Mouse (Mus musculus): Measurements from ENCODE around the gene Tnfaip6. TPM values are rescaled to one million over a fixed set of nuclear protein-coding genes. Genes with fewer than 3 reads are reported as not detected.

Tnfaip6 gene
- total RNA-seq, 2 experiments from 2014 or later = 0.56 to 1.1 TPM

GRCm38 (mm10) chr2:52052335-52052734, 14.5 kb downstream of the Tnfaip6 start:
- no peak for ATAC-seq (ENCODE audit: poor library complexity, severe bottlenecking)

- ATAC-seq (ENCODE audit: poor library complexity, severe bottlenecking) = no peak
Measured at GRCm38 (mm10) chr2:52053502-52053901, 15.7 kb downstream of the Tnfaip6 start.

GRCm38 (mm10) chr2:52055616-52056015, 17.8 kb downstream of the Tnfaip6 start:
- no peak for ATAC-seq (ENCODE audit: poor library complexity, severe bottlenecking)

GRCm38 (mm10) chr2:52057099-52057498, 19.3 kb downstream of the Tnfaip6 start:
- ATAC-seq (ENCODE audit: poor library complexity, severe bottlenecking) = no peak

- no peak for ATAC-seq (ENCODE audit: poor library complexity, severe bottlenecking)
Measured at GRCm38 (mm10) chr2:52057681-52058080, 19.9 kb downstream of the Tnfaip6 start.

- ATAC-seq (ENCODE audit: poor library complexity, severe bottlenecking) = no peak
Measured at GRCm38 (mm10) chr2:52068641-52069040, 30.8 kb downstream of the Tnfaip6 start.

GRCm38 (mm10) chr2:52070816-52071215, 33.0 kb downstream of the Tnfaip6 start:
- no peak for ATAC-seq (ENCODE audit: poor library complexity, severe bottlenecking)

GRCm38 (mm10) chr2:52071241-52071991, 33.6 kb downstream of the Tnfaip6 start:
- no peak for ATAC-seq (ENCODE audit: poor library complexity, severe bottlenecking)

GRCm38 (mm10) chr2:52072065-52072490, 34.3 kb downstream of the Tnfaip6 start:
- no peak for ATAC-seq (ENCODE audit: poor library complexity, severe bottlenecking)

GRCm38 (mm10) chr2:52072491-52073140, 34.8 kb downstream of the Tnfaip6 start, which contains the start of gene Rif1:
TSS of gene Rif1 (plus strand) at chr2:52072832.
- ATAC-seq (ENCODE audit: poor library complexity, severe bottlenecking) = peak; percentile 94

GRCm38 (mm10) chr2:52073141-52073904, 35.5 kb downstream of the Tnfaip6 start:
- ATAC-seq (ENCODE audit: poor library complexity, severe bottlenecking) = peak; percentile 53

- no peak for ATAC-seq (ENCODE audit: poor library complexity, severe bottlenecking)
Measured at GRCm38 (mm10) chr2:52078666-52079065, 40.9 kb downstream of the Tnfaip6 start.

GRCm38 (mm10) chr2:52084013-52084412, 46.2 kb downstream of the Tnfaip6 start:
- ATAC-seq (ENCODE audit: poor library complexity, severe bottlenecking) = no peak

- ATAC-seq (ENCODE audit: poor library complexity, severe bottlenecking) = no peak
Measured at GRCm38 (mm10) chr2:52084571-52084970, 46.8 kb downstream of the Tnfaip6 start.

Other genes starting within 250 kb of the Tnfaip6 start
- gene Rbm43, start 102.8 kb upstream of the Tnfaip6 start, total RNA-seq (2015) = 56.6 and 63.6 TPM in 2 replicates
- 32.9 and 39.2 TPM in 2 replicates for gene Rbm43, start 102.8 kb upstream of the Tnfaip6 start, total RNA-seq (2017)
- 50.0 and 64.0 TPM in 2 replicates for gene Nmi, start 64.5 kb upstream of the Tnfaip6 start, total RNA-seq (2015)
- gene Nmi, start 64.5 kb upstream of the Tnfaip6 start, total RNA-seq (2017) = 86.5 and 104 TPM in 2 replicates
- gene Rif1, start 34.8 kb downstream of the Tnfaip6 start, total RNA-seq (2015) = 41.2 and 51.0 TPM in 2 replicates
- gene Rif1, start 34.8 kb downstream of the Tnfaip6 start, total RNA-seq (2017) = 48.3 and 64.6 TPM in 2 replicates

Data from megakaryocyte, adult 5-6 weeks (primary cell).